Comparison of ENCODE assay signal across 20 mouse cellular contexts in genomic region chr6:100527161-100527560, GRCm38 (mm10).
"Had no signal": no experiment of that assay in that cellular context is flagged by ENCODE, and none has a peak within 500 bp of the region (broad histone marks: within the 10 kb centered on the region; RNA-seq: fewer than 3 reads in every experiment).

No protein-coding gene starts in this region.

- DNase-seq: kidney, adult 8-10 months; kidney, postnatal 14 days; kidney, postnatal 4 days; left cerebral cortex, postnatal 4 days; liver, postnatal 0 days; lung, embryonic 14.5 days; right cerebral cortex, adult 18-20 months; right cerebral cortex, postnatal 25 days; spleen, adult 18-20 months; thymus, postnatal 25 days had no signal

- H3K27me3 ChIP-seq: midbrain, embryonic 15.5 days; stomach, embryonic 15.5 days had no signal

- H3K4me3 ChIP-seq: kidney, embryonic 15.5 days; limb, embryonic 12.5 days; limb, embryonic 15.5 days; midbrain, embryonic 12.5 days; midbrain, embryonic 15.5 days; neural tube, embryonic 12.5 days; neural tube, embryonic 15.5 days; stomach, embryonic 15.5 days had no signal

- H3K27ac ChIP-seq: limb, embryonic 12.5 days; limb, embryonic 15.5 days; liver, embryonic 14.5 days; macrophage; midbrain, embryonic 12.5 days; midbrain, embryonic 15.5 days; neural tube, embryonic 12.5 days; neural tube, embryonic 15.5 days; stomach, embryonic 15.5 days had no signal

- H3K36me3 ChIP-seq: kidney, embryonic 15.5 days; limb, embryonic 12.5 days; limb, embryonic 15.5 days; midbrain, embryonic 12.5 days; midbrain, embryonic 15.5 days; neural tube, embryonic 12.5 days; neural tube, embryonic 15.5 days; stomach, embryonic 15.5 days had no signal
